Mouse (Mus musculus) liver, embryonic 13.5 days (tissue): ENCODE measurements around the gene Grm4. TPM values are rescaled to one million over a fixed set of nuclear protein-coding genes. Genes with fewer than 3 reads are reported as not detected.

Experiments
- ATAC-seq: fragments of 200-750 bp; cut with Nextera tagmentation; 2 replicates; pipeline ENCODE4 v1.8.0; 2017; ENCODE audit warnings: low read depth, mild to moderate bottlenecking, moderate number of reproducible peaks, moderate library complexity
- DNase-seq: peaks from one replicate; pipeline ENCODE4 v3.0.0; 2022
- H3K27ac ChIP-seq: fragments of 300-500 bp; sonication (generic); 2 replicates; pipeline ENCODE4 v1.5.1; 2015; ENCODE audit warnings: moderate library complexity, mild to moderate bottlenecking, inconsistent platforms
- H3K27me3 ChIP-seq: fragments of 300-500 bp; sonication (generic); 2 replicates; pipeline ENCODE4 v1.6.1; 2015; ENCODE audit warnings: mild to moderate bottlenecking, inconsistent platforms
- H3K36me3 ChIP-seq: fragments of 300-500 bp; sonication (generic); 2 replicates; pipeline ENCODE4 v1.6.1; 2015; ENCODE audit warnings: mild to moderate bottlenecking, inconsistent platforms
- H3K4me1 ChIP-seq: fragments of 300-500 bp; sonication (generic); replicated peaks from 2 replicates; pipeline ENCODE4 v1.6.1; 2015; ENCODE audit warnings: inconsistent platforms
- H3K4me2 ChIP-seq: fragments of 300-500 bp; sonication (generic); 2 replicates; pipeline ENCODE4 v1.6.1; 2015; ENCODE audit warnings: inconsistent platforms, mild to moderate bottlenecking, moderate library complexity
- H3K4me3 ChIP-seq: fragments of 300-500 bp; sonication (generic); replicated peaks from 2 replicates; pipeline ENCODE4 v1.5.1; 2015; ENCODE audit warnings: mild to moderate bottlenecking, inconsistent platforms
- H3K9ac ChIP-seq: fragments of 300-500 bp; sonication (generic); 2 replicates; pipeline ENCODE4 v1.6.1; 2015; ENCODE audit warnings: mild to moderate bottlenecking, inconsistent platforms
- H3K9me3 ChIP-seq: fragments of 300-500 bp; sonication (generic); replicated peaks from 2 replicates; pipeline ENCODE4 v1.6.1; 2016; ENCODE audit warnings: inconsistent platforms
- WGBS: fragments of 180-500 bp; shearing (Covaris S2); methylation state at CpG from one replicate; pipeline ENCODE4 v1.1.7; 2015; ENCODE audit not compliant: insufficient replicate concordance; 5-methylcytosine and 5-hydroxymethylcytosine counted together
- polyA plus RNA-seq: library from polyadenylated mRNA; unstranded; fragments of >200 nt; fragmentation: Nextera tagmentation; extraction: Ambion mirVana; gene quantifications from 2 replicates; pipeline ENCODE4 v1.2.1, GENCODE M21; 2015

The Grm4 gene
- polyA plus RNA-seq, 1 experiment from 2014 or later = not detected

DNA sequence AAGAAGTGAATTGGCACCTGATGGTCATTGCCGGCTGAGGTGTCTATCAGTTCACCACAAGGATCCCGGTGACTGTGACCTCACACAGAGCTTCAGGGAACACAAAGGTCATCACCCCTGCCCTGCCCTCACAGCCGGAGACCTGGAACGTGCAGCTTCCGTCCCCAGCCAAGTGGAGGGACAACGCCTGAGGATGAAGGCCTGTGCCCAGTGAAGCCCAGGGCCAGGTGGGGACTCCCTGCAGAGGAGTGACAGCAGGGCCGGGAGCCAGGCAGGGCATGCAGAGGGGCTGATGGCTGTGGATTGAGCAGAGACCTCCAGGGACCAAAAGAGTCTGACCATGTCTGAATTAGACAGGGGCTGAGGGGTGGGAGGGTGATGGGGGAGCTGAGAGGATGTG is 1.9 kb upstream of the Grm4 start:
- Histone ChIP-seq H3K4me1 (no peaks in the 10 kb centered on the region), H3K9me3 (no peaks in the 10 kb centered on the region), H3K4me3 (no peak overlapping the region), H3K27me3 (peaks cover 41% of the 10 kb centered on the region), H3K9ac (no peak overlapping the region), H3K27ac (no peak overlapping the region), H3K36me3 (no peaks in the 10 kb centered on the region), H3K4me2 (no peak overlapping the region)
- ATAC-seq (no peak), DNase-seq (no peak)
- WGBS = 58% methylated on average over 7 of the region's 7 CpGs

DNA sequence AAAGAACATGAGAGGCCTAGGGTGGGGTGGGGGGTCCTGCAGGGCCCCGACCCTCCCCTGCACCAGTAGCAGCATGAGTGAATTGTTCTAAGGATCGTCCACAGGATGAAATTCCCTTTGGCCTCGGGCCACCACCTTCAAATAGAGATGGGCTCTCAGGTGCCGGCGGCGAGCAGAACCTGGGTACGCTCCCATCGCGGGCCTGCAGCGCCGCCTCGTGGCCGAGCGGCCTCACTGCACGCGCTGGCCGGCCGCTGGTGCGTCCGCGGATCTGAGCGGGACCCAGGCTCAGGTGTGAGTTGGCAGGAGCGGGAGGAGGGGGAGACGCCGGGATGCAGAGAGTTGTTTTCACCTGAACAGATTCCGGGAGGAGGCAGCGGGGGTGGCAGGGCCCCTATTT is 646 bp downstream of the Grm4 start:
- Histone ChIP-seq H3K36me3 (no peaks in the 10 kb centered on the region), H3K4me3 (no peak overlapping the region), H3K4me2 (no peak overlapping the region), H3K27ac (no peak overlapping the region), H3K4me1 (no peaks in the 10 kb centered on the region), H3K9ac (no peak overlapping the region), H3K9me3 (no peaks in the 10 kb centered on the region), H3K27me3 (peaks cover 65% of the 10 kb centered on the region)
- 2% methylated on average over 27 of the region's 27 CpGs for WGBS
- DNase-seq = peak; percentile 26
- no peak for ATAC-seq

DNA sequence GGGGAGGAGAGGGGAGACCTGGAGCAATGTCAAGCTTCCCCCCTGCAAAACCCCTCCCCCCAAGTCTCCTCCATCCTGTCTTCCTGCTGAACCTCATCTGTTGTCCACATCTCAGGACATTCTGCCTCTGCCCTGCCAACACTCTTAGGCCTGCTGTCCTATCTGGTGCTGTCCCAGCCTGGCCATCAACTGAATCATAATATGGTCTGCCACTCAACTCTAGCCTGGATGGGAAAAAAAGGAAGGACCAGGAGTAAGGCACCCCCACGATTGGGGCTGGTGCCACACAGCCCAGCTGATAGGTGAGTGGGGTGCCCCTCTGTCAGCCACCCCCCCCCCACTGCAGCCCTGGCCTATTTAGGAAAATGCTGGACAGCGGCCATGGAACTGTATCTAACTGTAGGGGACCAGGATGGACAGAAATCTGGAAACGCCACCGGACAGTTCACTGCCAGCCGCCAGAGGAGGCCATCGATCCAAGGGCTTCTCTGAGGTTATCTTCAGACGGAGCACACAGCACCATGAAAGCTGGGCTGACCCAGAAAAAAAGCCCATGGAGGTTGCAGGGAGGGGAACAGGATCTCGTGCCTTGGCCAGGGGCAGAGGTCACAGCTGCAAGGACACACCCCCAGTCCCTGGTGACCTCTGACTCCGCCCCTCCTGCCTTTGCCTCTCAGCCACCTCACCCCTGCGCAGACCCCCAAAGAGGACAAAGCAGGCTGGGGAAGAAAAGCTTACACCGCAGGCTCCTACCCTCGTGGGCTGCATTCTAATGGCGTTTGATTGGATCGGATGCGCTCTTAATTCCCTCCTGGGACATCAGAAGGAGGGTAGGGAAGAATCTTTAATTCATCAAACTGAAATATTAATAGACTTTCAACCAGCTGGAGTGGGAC is 2.3 kb downstream of the Grm4 start:
- Histone ChIP-seq H3K27ac (no peak overlapping the region), H3K36me3 (no peaks in the 10 kb centered on the region), H3K9ac (no peak overlapping the region), H3K4me3 (no peak overlapping the region), H3K4me1 (no peaks in the 10 kb centered on the region), H3K9me3 (no peaks in the 10 kb centered on the region), H3K4me2 (no peak overlapping the region), H3K27me3 (peaks cover 81% of the 10 kb centered on the region)
- no peak for DNase-seq
- ATAC-seq = no peak
- 45% methylated on average over 15 of the region's 15 CpGs for WGBS

DNA sequence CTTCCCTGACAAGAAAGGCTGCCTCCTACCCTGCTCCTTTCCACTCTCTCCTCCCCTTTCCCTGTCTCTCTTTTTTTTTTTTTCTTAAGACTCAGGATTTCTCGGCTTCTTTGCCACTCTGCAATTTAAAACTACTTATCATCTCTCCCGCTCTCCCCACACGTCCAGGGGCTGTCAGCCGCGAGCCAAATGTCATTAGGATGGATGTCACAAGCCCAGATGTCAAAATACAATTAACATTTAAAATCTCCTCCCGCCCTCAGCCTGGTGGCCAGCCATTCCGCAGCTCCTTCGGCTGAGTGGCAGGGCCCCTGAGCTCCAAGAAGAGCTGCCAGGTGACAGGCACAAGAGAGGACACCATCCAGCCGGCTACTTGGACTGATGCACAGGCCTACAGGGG is 2.9 kb downstream of the Grm4 start:
- H3K27me3 ChIP-seq = peaks cover 88% of the 10 kb centered on the region
- H3K4me3 ChIP-seq = no peak overlapping the region
- no peaks in the 10 kb centered on the region for H3K4me1 ChIP-seq
- no peaks in the 10 kb centered on the region for H3K36me3 ChIP-seq
- H3K27ac ChIP-seq = no peak overlapping the region
- WGBS = 38% methylated on average over 9 of the region's 9 CpGs
- no peaks in the 10 kb centered on the region for H3K9me3 ChIP-seq
- DNase-seq (no peak), ATAC-seq (no peak)
- no peak overlapping the region for H3K9ac ChIP-seq
- no peak overlapping the region for H3K4me2 ChIP-seq

DNA sequence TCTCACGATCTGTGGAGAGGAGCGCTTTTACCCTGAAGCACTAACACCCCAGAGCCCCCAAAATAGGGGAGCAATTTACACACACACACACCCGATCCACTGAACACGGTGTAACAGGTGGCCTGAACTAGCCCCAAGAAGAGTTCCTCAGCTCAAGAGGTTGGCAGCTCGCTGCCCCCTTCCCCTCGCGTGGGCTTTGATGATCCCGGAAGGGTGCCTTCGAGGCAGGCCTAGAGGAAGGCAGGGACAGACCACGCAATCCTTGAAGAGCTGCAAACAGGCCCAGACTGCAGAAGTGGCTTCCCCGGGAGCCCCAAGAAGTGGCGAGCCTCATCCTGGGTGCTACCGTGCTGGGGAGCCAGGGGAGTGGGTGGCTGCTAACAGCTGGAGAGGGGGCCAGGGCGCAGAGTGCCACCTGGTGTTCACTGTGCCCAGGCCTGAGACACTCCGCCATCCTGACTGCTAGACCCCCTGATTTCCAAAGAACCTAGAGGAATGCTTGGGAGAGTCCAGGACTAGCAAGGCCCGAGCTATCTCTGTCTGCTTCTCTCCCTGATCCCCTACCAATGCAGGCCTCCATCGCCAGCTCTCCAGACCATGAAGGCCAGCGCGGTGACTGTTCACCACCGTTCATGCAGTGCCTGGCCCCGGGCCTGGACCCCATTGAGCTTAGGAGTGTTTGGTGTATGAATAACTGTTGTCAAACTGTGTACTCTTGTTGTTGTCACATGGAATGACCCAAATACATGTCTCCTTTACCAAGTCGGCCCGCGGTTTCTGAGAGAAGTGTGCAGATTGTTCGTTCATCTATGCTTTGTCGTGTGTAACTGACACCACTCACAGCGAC is 7.1 kb downstream of the Grm4 start:
- Histone ChIP-seq H3K27me3 (peaks cover 98% of the 10 kb centered on the region), H3K4me2 (no peak overlapping the region), H3K9ac (no peak overlapping the region), H3K27ac (no peak overlapping the region), H3K9me3 (no peaks in the 10 kb centered on the region), H3K4me3 (no peak overlapping the region), H3K36me3 (no peaks in the 10 kb centered on the region), H3K4me1 (peaks cover 9% of the 10 kb centered on the region)
- 31% methylated on average over 27 of the region's 27 CpGs for WGBS
- ATAC-seq (no peak), DNase-seq (no peak)

DNA sequence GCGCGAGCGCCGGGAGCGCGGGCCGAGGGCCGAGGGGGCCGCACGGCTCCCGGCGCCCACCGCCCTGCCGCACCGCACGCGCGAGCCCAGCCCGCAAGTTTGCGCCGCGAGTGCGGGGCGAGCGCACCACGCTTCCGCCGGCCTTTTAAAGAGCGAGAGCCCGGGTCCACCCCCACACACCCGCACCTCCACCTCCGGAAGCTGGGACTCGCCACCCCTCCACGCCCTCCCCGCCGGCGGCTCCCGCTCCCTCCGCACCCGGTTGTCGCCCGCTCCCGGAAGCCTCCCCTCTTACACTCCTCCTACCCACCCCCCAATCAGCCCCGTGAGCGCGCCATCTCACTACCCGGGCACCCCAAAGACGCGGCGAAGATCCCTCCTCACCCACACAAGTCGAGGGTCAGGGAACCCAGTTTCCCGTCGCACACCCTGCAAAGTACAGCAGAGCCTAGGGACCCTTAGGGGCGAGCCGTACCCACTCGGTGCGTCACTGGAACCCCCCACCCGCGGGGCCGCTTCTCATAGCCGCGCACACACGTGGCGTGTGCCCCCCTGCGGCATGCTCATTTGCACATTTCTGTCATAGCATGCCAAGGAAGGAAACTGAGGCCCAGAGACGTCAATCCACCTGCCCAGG is 7.8 kb downstream of the Grm4 start:
- Histone ChIP-seq H3K4me2 (peak overlapping the region; percentile 68), H3K4me1 (peaks cover 9% of the 10 kb centered on the region), H3K36me3 (no peaks in the 10 kb centered on the region), H3K9ac (no peak overlapping the region), H3K4me3 (peak overlapping the region; percentile 51), H3K27ac (no peak overlapping the region), H3K27me3 (peaks cover 98% of the 10 kb centered on the region), H3K9me3 (no peaks in the 10 kb centered on the region)
- DNase-seq = no peak
- no peak for ATAC-seq
- 3% methylated on average over 57 of the region's 66 CpGs for WGBS

DNA sequence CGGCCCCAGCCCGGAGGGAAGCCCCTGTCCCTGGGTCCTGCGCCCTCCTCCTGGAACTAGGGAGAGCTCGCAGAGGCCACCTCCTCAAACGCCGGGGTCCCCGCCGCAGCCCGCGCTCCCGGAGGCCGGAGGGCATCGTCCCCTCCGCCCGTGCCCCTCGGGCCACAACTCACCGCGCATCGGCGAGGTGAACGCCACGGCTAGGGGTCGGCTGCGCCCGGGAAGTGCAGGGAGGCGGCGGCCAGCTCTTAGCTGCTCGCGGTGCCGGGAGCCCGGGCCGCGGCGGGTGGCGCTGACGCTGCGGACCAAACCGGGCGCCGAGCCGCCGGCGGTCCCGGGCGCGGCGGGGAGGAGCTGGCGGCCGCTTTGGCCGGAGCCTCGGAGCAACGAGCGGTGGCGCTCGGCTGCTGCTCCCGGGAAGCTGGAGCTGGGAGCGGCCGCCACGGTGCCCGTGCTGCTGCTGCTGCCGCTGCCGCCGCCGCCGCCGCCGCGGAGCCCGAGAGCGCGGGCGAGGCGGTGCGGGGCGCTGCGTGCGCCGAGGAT is 8.5 kb downstream of the Grm4 start:
- Histone ChIP-seq H3K27me3 (peaks cover 98% of the 10 kb centered on the region), H3K36me3 (no peaks in the 10 kb centered on the region), H3K4me1 (peaks cover 9% of the 10 kb centered on the region), H3K4me2 (peak overlapping the region; percentile 68), H3K9ac (no peak overlapping the region), H3K9me3 (no peaks in the 10 kb centered on the region), H3K4me3 (peak overlapping the region; percentile 51), H3K27ac (no peak overlapping the region)
- no peak for DNase-seq
- no peak for ATAC-seq
- WGBS = under 1% methylated on average over 51 of the region's 78 CpGs

DNA sequence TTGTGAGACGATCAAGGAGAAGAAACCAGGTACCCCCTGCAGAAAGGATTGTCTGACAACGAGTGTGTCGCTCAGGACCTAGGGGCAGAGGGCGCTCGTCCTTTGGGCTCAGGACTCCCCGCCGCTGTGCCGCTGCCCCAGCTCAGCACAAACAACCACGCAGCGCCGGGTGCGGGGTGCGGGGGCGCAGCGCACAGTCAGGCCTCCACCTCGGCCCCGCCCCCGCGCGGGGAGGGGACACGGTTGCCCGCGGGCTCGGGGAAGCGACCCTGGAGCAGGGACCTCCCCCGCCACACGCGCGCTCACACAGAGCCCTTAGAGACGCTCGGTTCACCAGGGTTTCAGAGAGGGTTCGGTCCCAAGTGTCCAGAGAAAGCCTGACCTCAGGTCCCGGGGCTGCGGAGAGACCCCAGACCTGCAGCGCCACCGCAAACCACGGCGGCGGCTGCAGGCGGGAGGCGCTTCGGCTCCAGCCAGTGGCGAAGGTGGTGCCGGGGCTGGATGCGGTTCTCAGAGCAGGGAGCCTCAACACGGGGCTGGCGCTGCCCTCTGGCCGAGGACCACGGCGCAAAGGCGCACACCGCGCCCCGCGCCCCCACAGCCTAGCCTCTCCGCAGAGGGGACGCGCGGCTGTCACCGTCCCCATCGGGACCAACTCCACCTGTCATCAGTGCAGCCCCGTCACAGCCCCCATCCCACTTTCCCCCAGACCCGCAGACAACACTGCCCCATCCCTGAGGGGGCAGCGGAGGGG is 9.2 kb downstream of the Grm4 start:
- Histone ChIP-seq H3K36me3 (no peaks in the 10 kb centered on the region), H3K27me3 (peaks cover 96% of the 10 kb centered on the region), H3K9me3 (no peaks in the 10 kb centered on the region), H3K4me3 (peak overlapping the region; percentile 51), H3K4me2 (peak overlapping the region; percentile 68), H3K4me1 (peaks cover 9% of the 10 kb centered on the region), H3K27ac (no peak overlapping the region), H3K9ac (no peak overlapping the region)
- DNase-seq (no peak), ATAC-seq (no peak)
- WGBS = 2% methylated on average over 63 of the region's 64 CpGs

DNA sequence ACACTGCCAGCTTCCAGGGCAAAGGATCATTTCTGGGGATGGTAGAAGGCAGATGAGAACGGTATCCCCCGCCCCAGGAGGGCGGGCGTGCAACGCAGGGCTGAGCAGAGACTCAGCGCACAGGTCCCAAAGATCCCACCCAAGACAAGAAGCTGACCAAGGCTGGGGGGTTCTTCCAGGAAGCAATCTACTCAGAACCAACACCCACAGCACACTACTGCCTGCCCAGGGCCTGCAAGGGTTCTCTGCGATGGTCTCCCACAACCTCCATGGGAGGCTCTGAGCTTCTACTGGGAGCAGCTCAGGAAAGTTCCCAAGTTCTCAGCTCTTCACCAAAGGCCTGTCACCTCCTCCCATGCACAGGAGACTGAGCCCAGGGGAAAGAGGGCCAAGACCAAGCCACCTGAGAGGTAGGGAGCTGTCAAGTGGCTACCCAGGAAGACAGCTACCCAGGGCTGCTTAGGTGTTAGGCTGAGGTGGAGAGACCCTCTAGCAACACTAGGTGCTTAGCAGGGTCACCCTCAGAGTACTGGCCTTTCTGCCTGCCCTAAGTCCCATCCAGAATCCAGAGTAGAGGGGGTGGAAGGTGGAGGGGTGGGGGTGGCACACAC is 10.0 kb downstream of the Grm4 start:
- no peaks in the 10 kb centered on the region for H3K9me3 ChIP-seq
- peaks cover 98% of the 10 kb centered on the region for H3K27me3 ChIP-seq
- H3K4me2 ChIP-seq = no peak overlapping the region
- H3K36me3 ChIP-seq = no peaks in the 10 kb centered on the region
- H3K4me1 ChIP-seq = peaks cover 9% of the 10 kb centered on the region
- DNase-seq (no peak), ATAC-seq (no peak)
- no peak overlapping the region for H3K4me3 ChIP-seq
- no peak overlapping the region for H3K27ac ChIP-seq
- WGBS = 78% methylated on average over 7 of the region's 7 CpGs
- no peak overlapping the region for H3K9ac ChIP-seq

DNA sequence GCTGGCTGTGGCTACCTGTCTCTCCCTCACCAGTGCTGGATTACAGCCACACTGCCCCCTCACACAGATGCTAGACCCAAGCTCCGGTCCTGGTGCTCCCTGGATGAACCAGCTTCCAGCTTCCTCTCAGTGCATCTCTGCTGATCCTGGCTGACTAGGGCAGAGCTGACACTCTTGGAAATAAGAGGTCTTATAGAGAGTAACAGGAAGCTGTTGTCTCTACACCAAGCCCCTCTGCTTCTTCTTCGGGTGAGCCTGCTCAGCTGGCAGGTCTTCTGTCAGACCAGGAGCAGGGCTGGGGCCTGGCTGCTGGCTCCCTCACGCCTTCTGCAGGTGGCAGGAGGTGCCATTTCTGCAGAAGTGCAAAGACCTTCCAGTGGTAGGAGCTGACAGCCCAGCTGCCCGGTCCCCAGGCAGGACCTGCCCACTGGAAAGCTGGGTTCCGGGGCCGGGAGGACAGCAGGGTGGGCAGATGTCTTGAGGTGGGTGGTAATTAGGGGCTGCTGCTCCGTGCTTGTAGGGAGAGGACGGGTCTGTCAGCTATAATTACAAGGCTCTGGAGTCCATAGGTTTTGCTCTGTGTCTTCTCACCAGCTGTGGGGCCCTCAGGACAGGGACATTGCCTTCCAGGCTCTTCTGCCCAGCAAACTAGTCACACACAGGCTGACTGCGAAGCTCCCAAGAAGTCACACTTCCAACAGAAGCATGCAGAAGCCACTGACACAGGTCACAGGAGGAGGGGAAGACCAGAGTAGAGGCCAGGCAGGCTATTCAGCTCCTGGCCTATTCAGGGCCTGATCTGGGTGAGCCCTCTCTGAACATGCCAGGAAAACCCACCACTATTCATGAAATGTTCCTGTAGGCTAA is 10.7 kb downstream of the Grm4 start:
- no peak overlapping the region for H3K4me2 ChIP-seq
- no peak overlapping the region for H3K27ac ChIP-seq
- DNase-seq (no peak), ATAC-seq (no peak)
- no peaks in the 10 kb centered on the region for H3K9me3 ChIP-seq
- peaks cover 98% of the 10 kb centered on the region for H3K27me3 ChIP-seq
- H3K36me3 ChIP-seq = no peaks in the 10 kb centered on the region
- no peak overlapping the region for H3K9ac ChIP-seq
- WGBS = 44% methylated on average over 9 of the region's 9 CpGs
- peaks cover 9% of the 10 kb centered on the region for H3K4me1 ChIP-seq
- no peak overlapping the region for H3K4me3 ChIP-seq
